ENCODE assay signal across 17 mouse cellular contexts in genomic region chr4:150528846-150529245, GRCm38 (mm10).
DNase-seq lines count a peak whose midpoint lies in the region; ATAC-seq and TF ChIP-seq lines count a peak whose summit lies in the region.
"Had no signal": no experiment of that assay in that cellular context is flagged by ENCODE, and none has a peak within 500 bp of the region (broad histone marks: within the 10 kb centered on the region; RNA-seq: fewer than 3 reads in every experiment).

No protein-coding gene starts in this region.

- no peak for TF ChIP-seq CTCF in layer of hippocampus, adult 2 months (conservative IDR thresholded peaks at IDR 0.05)
- no peak for TF ChIP-seq CTCF in kidney, postnatal 0 days (IDR thresholded peaks at IDR 0.05; ENCODE audit: low read depth)
- TF ChIP-seq CTCF in forebrain, postnatal 0 days (IDR thresholded peaks at IDR 0.05; ENCODE audit: low read depth): no peak

- no peak overlapping the region for H3K9ac ChIP-seq in kidney, postnatal 0 days (ENCODE audit: low read depth, low read length)
- no peak overlapping the region for H3K9ac ChIP-seq in forebrain, postnatal 0 days
- H3K9ac ChIP-seq: embryonic facial prominence, embryonic 13.5 days; forebrain, embryonic 13.5 days; heart, embryonic 13.5 days; hindbrain, embryonic 15.5 days had no signal

- no peaks in the 10 kb centered on the region for H3K27me3 ChIP-seq in kidney, postnatal 0 days (ENCODE audit: insufficient read depth, low read length)
- H3K27me3 ChIP-seq in forebrain, postnatal 0 days (ENCODE audit: insufficient read depth, low read length): no peaks in the 10 kb centered on the region
- H3K27me3 ChIP-seq: embryonic facial prominence, embryonic 13.5 days; forebrain, embryonic 13.5 days; heart, embryonic 13.5 days; hindbrain, embryonic 15.5 days had no signal

- peak overlapping the region; percentile 51; the same call in 1 of the 2 replicates for H3K27ac ChIP-seq in layer of hippocampus, adult 2 months
- H3K27ac ChIP-seq in kidney, postnatal 0 days: no peak overlapping the region
- H3K27ac ChIP-seq in forebrain, postnatal 0 days (ENCODE audit: low read depth, low read length): no peak overlapping the region
- H3K27ac ChIP-seq: embryonic facial prominence, embryonic 13.5 days; forebrain, embryonic 13.5 days; gastrocnemius, adult 2 months; heart, embryonic 13.5 days; hindbrain, embryonic 15.5 days had no signal

- H3K9me3 ChIP-seq in kidney, postnatal 0 days (replicated peaks; ENCODE audit: low read length): no peaks in the 10 kb centered on the region
- no peaks in the 10 kb centered on the region for H3K9me3 ChIP-seq in forebrain, postnatal 0 days (ENCODE audit: low read length)
- H3K9me3 ChIP-seq: embryonic facial prominence, embryonic 13.5 days; forebrain, embryonic 13.5 days; heart, embryonic 13.5 days; hindbrain, embryonic 15.5 days had no signal

- no peak for DNase-seq in layer of hippocampus, adult 2 months (ENCODE audit: low spot score in 2 of 2)
- no peak for DNase-seq in layer of hippocampus, adult 9-11 months
- DNase-seq in kidney, adult 9 months: peak; percentile 46
- peak; percentile 26 for DNase-seq in kidney, postnatal 0 days (ENCODE audit: low spot score)
- peak; percentile 42 to 61 for DNase-seq in kidney, postnatal 36 days
- no peak for DNase-seq in adrenal gland, postnatal 25 days
- DNase-seq in adrenal gland, adult (ENCODE audit: inconsistent age in 2 of 2, low spot score in 1 of 2): no peak
- DNase-seq in forebrain, postnatal 0 days: no peak
- DNase-seq: adrenal gland, adult 2 months; adrenal gland, postnatal 36 days; gastrocnemius, adult 2 months; gastrocnemius, postnatal 25 days; heart, postnatal 36 days had no signal

- H3K36me3 ChIP-seq in kidney, postnatal 0 days (ENCODE audit: insufficient read depth, low read length): no peaks in the 10 kb centered on the region
- H3K36me3 ChIP-seq in forebrain, postnatal 0 days (ENCODE audit: insufficient read depth): peaks cover 18% of the 10 kb centered on the region; the same call in 1 of the 2 replicates

- H3K4me2 ChIP-seq in kidney, postnatal 0 days (ENCODE audit: low read length): no peak overlapping the region
- H3K4me2 ChIP-seq in forebrain, postnatal 0 days (ENCODE audit: low read depth): no peak overlapping the region
- H3K4me2 ChIP-seq: embryonic facial prominence, embryonic 13.5 days; forebrain, embryonic 13.5 days; heart, embryonic 13.5 days; hindbrain, embryonic 15.5 days had no signal

- no peaks in the 10 kb centered on the region; the same call in 1 of the 2 replicates for H3K4me1 ChIP-seq in kidney, postnatal 0 days (replicated peaks; ENCODE audit: insufficient read depth, low read length)
- no peaks in the 10 kb centered on the region for H3K4me1 ChIP-seq in forebrain, postnatal 0 days (ENCODE audit: insufficient read depth)
- H3K4me1 ChIP-seq: heart, embryonic 13.5 days had no signal

- 53% methylated on average over 5 of the region's 5 CpGs for WGBS in kidney, postnatal 0 days
- 88% methylated on average over 5 of the region's 5 CpGs for WGBS in forebrain, postnatal 0 days

- ATAC-seq in kidney, postnatal 0 days (replicated peaks; ENCODE audit: low FRiP score, low read depth): no peak
- no peak for ATAC-seq in forebrain, postnatal 0 days
- ATAC-seq: forebrain, embryonic 13.5 days had no signal

- H3K4me3 ChIP-seq in layer of hippocampus, adult 2 months: no peak overlapping the region
- H3K4me3 ChIP-seq in kidney, postnatal 0 days (replicated peaks; ENCODE audit: low read depth, low read length): no peak overlapping the region
- H3K4me3 ChIP-seq in forebrain, postnatal 0 days (ENCODE audit: low read depth, low read length): no peak overlapping the region
- H3K4me3 ChIP-seq: embryonic facial prominence, embryonic 13.5 days; forebrain, embryonic 13.5 days; gastrocnemius, adult 2 months; heart, embryonic 13.5 days; hindbrain, embryonic 15.5 days had no signal

Comparison
In these comparisons a context has a peak if more than half of its experiments do, and no peak if none do; other contexts are left out.
1. DNase-seq: peak in kidney, adult 9 months (single experiment), kidney, postnatal 0 days (single experiment) and kidney, postnatal 36 days (2 of 2); none in layer of hippocampus, adult 2 months (0 of 2), layer of hippocampus, adult 9-11 months (single experiment), adrenal gland, postnatal 25 days (single experiment), adrenal gland, adult (0 of 2) and forebrain, postnatal 0 days (single experiment).